Mouse (Mus musculus) ES-E14 (cell line): ENCODE results near the gene Caskin1. TPM values are rescaled to one million over a fixed set of nuclear protein-coding genes. Genes with fewer than 3 reads are reported as not detected.

Experiments used
- DNase-seq: peaks from one replicate; pipeline ENCODE4 v3.0.0-alpha.2; 2013; ENCODE audit warnings: low read depth, low spot score
- H3K27ac ChIP-seq: 2 replicates; pipeline ENCODE4 v1.5.1; 2012; ENCODE audit warnings: low read depth, mild to moderate bottlenecking, low read length, moderate library complexity, mixed read lengths; ENCODE audit not compliant: poor library complexity, insufficient read depth, severe bottlenecking
- H3K36me3 ChIP-seq: 2 replicates; pipeline ENCODE4 v1.6.1; 2012; ENCODE audit warnings: mild to moderate bottlenecking, low read length, moderate library complexity, mixed read lengths; ENCODE audit not compliant: control insufficient read depth, poor library complexity, insufficient read depth, severe bottlenecking
- H3K4me1 ChIP-seq, 2 experiments: fragments of 150-350 bp in 1 of 2; sonication (generic) in 1 of 2; 2 replicates each; pipeline ENCODE4 v1.6.1; 2012; ENCODE audit warnings: low read length in 2 of 2, mild to moderate bottlenecking in 1 of 2, mixed read lengths in 1 of 2; ENCODE audit not compliant: control insufficient read depth in 2 of 2, insufficient read depth in 2 of 2, poor library complexity in 1 of 2
- H3K4me3 ChIP-seq, 2 experiments: fragments of 150-350 bp in 1 of 2; sonication (generic) in 1 of 2; 2 replicates each; pipeline ENCODE4 v1.5.1; 2012; ENCODE audit warnings: low read length in 2 of 2, low read depth in 1 of 2, mild to moderate bottlenecking in 1 of 2, mixed read lengths in 1 of 2; ENCODE audit not compliant: insufficient read depth in 1 of 2, poor library complexity in 1 of 2, severe bottlenecking in 1 of 2
- H3K9ac ChIP-seq: 2 replicates; pipeline ENCODE4 v1.6.1; 2012; ENCODE audit warnings: low read depth, mild to moderate bottlenecking, low read length, mixed read lengths; ENCODE audit not compliant: poor library complexity, insufficient read depth, severe bottlenecking
- H3K9me3 ChIP-seq: fragments of 150-350 bp; sonication (generic); 2 replicates; pipeline ENCODE4 v1.6.1; 2012; ENCODE audit warnings: low read depth, mild to moderate bottlenecking, low read length; ENCODE audit not compliant: control insufficient read depth, insufficient read depth
- CHD2 ChIP-seq: IDR thresholded peaks from 2 replicates; pipeline ENCODE4 v1.6.1; 2014; ENCODE audit warnings: mild to moderate bottlenecking, low read depth, low read length, inconsistent platforms
- HCFC1 ChIP-seq: IDR thresholded peaks from 2 replicates; pipeline ENCODE4 v1.6.1; 2012; ENCODE audit warnings: low read length, inconsistent platforms, borderline replicate concordance; ENCODE audit not compliant: insufficient read depth
- MAFK ChIP-seq: IDR thresholded peaks from 2 replicates; pipeline ENCODE4 v1.6.1; 2014; ENCODE audit warnings: mild to moderate bottlenecking, low read depth, low read length, inconsistent platforms; ENCODE audit not compliant: insufficient read depth
- ZC3H11A ChIP-seq: IDR thresholded peaks from 2 replicates; pipeline ENCODE4 v1.6.1; 2012; ENCODE audit warnings: low read depth, mild to moderate bottlenecking, inconsistent platforms, low read length, borderline replicate concordance
- ZNF384 ChIP-seq: IDR thresholded peaks from 2 replicates; pipeline ENCODE4 v1.6.1; 2012; ENCODE audit warnings: low read depth, low read length, inconsistent platforms
- in situ Hi-C, 2 experiments: fragments of 600-800 bp; cut with MboI; formaldehyde crosslinking; loops; one replicate each; pipeline ENCODE4 v1.15.1; 2025; ENCODE audit warnings: low sequenced_read_pairs in 2 of 2, inconsistent platforms in 1 of 2; ENCODE audit not compliant: unreplicated experiment in 2 of 2
- total RNA-seq: library from RNA; depleted of rRNA; stranded (reverse); fragments of 300-350 nt; gene quantifications from 2 replicates; pipeline ENCODE4 v1.2.3, GENCODE M21; 2012

The Caskin1 gene
- total RNA-seq, 1 experiment = 2.0 TPM

DNA sequence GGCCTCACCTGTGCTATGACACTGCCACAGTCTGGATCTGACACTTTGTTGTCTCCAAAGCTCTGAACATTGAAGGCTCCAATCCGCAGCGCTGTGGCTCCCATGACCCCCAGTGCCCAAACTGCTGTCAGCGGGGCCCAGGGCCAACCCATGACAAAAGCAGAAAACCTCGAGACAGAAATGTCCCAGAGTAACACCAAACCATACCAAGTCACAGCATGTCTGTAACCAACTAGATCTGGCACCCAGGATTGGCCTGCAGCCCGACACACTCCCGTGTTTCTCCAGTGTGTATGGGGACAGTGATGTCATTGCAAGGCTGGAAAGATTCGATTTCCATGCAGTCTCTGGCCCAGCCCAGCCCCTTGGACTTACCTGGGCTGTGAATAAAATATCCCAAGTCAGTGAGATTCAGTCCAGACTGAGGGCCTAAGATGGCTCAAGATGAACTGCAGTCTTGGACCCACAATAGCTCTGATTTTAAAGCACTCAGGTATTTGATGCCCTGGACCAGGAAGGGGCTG, 45.7 kb upstream of the Caskin1 start, which contains the start of gene Dnase1l2:
Gene Dnase1l2 (minus strand): TSS at position 474 of the 524 bp plus-strand sequence.
- DNase-seq = no peak
- Histone ChIP-seq H3K9ac (no peak within 1 kb of the TSS), H3K9me3 (no peaks in the 10 kb centered on the region), H3K27ac (no peak within 1 kb of the TSS), H3K4me3 (peak within 1 kb of the TSS in 1 of 2 experiments; percentile 21; a peak in 1 of 4 replicates), H3K4me1 (peaks cover 0 to 2% of the 10 kb centered on the region in 2 experiments; a peak in 1 of 4 replicates), H3K36me3 (peaks cover 46% of the 10 kb centered on the region)
- TF ChIP-seq ZC3H11A = no peak
- TF ChIP-seq ZNF384 = no peak
- TF ChIP-seq CHD2 = no peak
- no peak for TF ChIP-seq HCFC1
- no peak for TF ChIP-seq MAFK
- in situ Hi-C loops = no loop called here

DNA sequence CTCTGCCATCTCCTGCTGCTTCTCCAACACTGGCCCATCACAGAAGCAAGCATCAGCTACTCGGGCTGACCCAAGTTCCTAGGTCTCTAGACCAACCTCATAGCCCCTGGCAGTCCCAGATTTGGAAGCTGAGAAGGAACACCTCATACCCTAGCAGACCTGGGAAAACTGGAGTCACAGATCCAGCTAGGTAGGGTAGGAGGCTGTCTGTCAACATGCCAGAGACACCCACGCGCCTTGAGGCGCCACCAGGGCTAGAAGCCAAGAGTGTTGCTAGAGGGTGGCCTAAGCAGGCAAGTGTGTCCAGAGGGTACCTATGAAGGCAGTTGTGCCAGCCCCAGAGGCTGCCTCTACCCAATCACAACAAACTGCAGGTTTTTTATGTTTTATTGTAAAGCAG, 45.0 kb upstream of the Caskin1 start:
- H3K36me3 ChIP-seq = peaks cover 49% of the 10 kb centered on the region
- no peak for TF ChIP-seq CHD2
- TF ChIP-seq ZC3H11A = no peak
- TF ChIP-seq MAFK = no peak
- no peak for TF ChIP-seq ZNF384
- TF ChIP-seq HCFC1 = no peak

GRCm38 (mm10) chr17:24446590-24446989, 41.8 kb upstream of the Caskin1 start:
- in situ Hi-C loops = no loop called here

More for the DNA sequence above, 45.0 kb upstream of the Caskin1 start:
- H3K9ac ChIP-seq = no peak overlapping the region
- H3K9me3 ChIP-seq = no peaks in the 10 kb centered on the region
- in situ Hi-C loops = no loop called here
- no peak overlapping the region for H3K27ac ChIP-seq
- H3K4me1 ChIP-seq = peaks cover 0 to 2% of the 10 kb centered on the region in 2 experiments; a peak in 1 of 4 replicates
- DNase-seq = no peak
- H3K4me3 ChIP-seq = no peak overlapping the region

DNA sequence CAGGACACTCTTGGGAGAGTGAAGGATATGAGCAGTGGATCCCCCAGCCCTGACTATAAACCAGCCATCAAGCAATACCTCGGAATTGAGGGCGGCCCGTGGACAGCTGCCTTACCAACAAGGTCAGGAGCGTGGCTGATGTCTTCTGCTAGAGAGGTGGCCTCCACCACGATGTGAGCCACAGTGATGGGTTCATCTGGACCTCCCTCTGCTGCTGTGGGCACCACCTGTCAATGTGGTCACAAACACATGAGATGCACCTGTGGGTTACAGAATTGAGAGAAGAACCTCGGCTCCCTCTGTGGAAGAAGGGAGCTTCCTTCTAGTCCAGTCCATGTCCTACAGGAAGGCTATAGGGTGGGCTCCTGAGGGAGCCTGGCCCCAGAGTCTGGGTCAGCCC, 38.9 kb upstream of the Caskin1 start:
- no peak overlapping the region for H3K9ac ChIP-seq
- in situ Hi-C loops = no loop called here
- no peak for TF ChIP-seq ZNF384
- TF ChIP-seq ZC3H11A = no peak
- no peak for TF ChIP-seq HCFC1
- H3K4me1 ChIP-seq = 0 out of 4 replicates have a peak, but pooled peaks cover 0 to 2% of the 10 kb centered on the region in 2 experiments
- DNase-seq = no peak
- H3K4me3 ChIP-seq = no peak overlapping the region
- H3K27ac ChIP-seq = no peak overlapping the region
- peaks cover 52% of the 10 kb centered on the region for H3K36me3 ChIP-seq
- H3K9me3 ChIP-seq = no peaks in the 10 kb centered on the region

More at GRCm38 (mm10) chr17:24446590-24446989, 41.8 kb upstream of the Caskin1 start:
- Histone ChIP-seq H3K4me1 (peaks cover 0 to 2% of the 10 kb centered on the region in 2 experiments; a peak in 1 of 4 replicates), H3K9ac (no peak overlapping the region), H3K27ac (no peak overlapping the region), H3K4me3 (no peak overlapping the region), H3K9me3 (no peaks in the 10 kb centered on the region), H3K36me3 (peaks cover 63% of the 10 kb centered on the region)
- DNase-seq = no peak
- TF ChIP-seq ZC3H11A (no peak), MAFK (no peak), HCFC1 (no peak), CHD2 (no peak), ZNF384 (no peak)

DNA sequence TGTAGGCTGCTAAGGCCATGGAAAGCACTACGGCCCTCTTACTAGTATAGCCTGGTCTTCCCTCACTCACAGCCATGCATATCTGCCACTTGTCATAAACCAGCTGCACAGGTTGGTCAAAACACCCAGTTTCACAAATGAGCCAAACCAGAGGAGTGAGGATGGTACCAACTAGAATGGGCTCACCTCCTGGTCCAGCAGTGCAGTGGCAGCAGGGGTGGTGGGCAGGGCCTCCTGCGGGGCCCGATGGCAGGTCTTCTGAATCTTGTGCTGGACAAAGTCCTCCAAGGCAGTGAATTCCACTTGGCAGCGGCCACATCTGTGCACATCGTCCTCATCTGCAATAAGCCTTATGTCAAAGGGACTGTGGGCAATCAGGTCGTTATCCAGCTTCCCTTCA, 37.2 kb upstream of the Caskin1 start:
- Histone ChIP-seq H3K36me3 (peaks cover 36% of the 10 kb centered on the region; the same call in 1 of the 2 replicates), H3K4me1 (0 out of 4 replicates have a peak, but pooled peaks cover 0 to 2% of the 10 kb centered on the region in 2 experiments), H3K4me3 (no peak overlapping the region), H3K27ac (no peak overlapping the region), H3K9me3 (no peaks in the 10 kb centered on the region), H3K9ac (no peak overlapping the region)
- in situ Hi-C loops = no loop called here
- TF ChIP-seq ZNF384 (no peak), CHD2 (no peak), MAFK (no peak), ZC3H11A (no peak), HCFC1 (no peak)
- no peak for DNase-seq
